Mouse (Mus musculus) heart, embryonic 13.5 days (tissue): ENCODE measurements around the gene Pirt. TPM values are rescaled to one million over a fixed set of nuclear protein-coding genes. Genes with fewer than 3 reads are reported as not detected.
A peak's percentile ranks its signal among the peaks of the same experiment; 100 is the strongest.

ENCODE experiments used
- ATAC-seq: fragments of 200-750 bp; cut with Nextera tagmentation; 2 replicates; pipeline ENCODE4 v1.8.0; 2017; ENCODE audit warnings: moderate TSS enrichment; ENCODE audit not compliant: insufficient number of reproducible peaks, low FRiP score, low TSS enrichment; ENCODE audit errors: extremely low read depth
- H3K27ac ChIP-seq: fragments of 300-500 bp; sonication (generic); replicated peaks from 2 replicates; pipeline ENCODE4 v1.5.1; 2015; ENCODE audit warnings: moderate library complexity, mild to moderate bottlenecking, inconsistent platforms
- H3K27me3 ChIP-seq: fragments of 300-500 bp; sonication (generic); replicated peaks from 2 replicates; pipeline ENCODE4 v1.6.1; 2015; ENCODE audit warnings: mild to moderate bottlenecking, inconsistent platforms
- H3K36me3 ChIP-seq: fragments of 300-500 bp; sonication (generic); 2 replicates; pipeline ENCODE4 v1.6.1; 2015; ENCODE audit warnings: mild to moderate bottlenecking, inconsistent platforms
- H3K4me1 ChIP-seq: fragments of 300-500 bp; sonication (generic); 2 replicates; pipeline ENCODE4 v1.6.1; 2015; ENCODE audit warnings: inconsistent platforms
- H3K4me2 ChIP-seq: fragments of 300-500 bp; sonication (generic); 2 replicates; pipeline ENCODE4 v1.6.1; 2015; ENCODE audit warnings: inconsistent platforms, mild to moderate bottlenecking, moderate library complexity
- H3K4me3 ChIP-seq: fragments of 300-500 bp; sonication (generic); 2 replicates; pipeline ENCODE4 v1.5.1; 2015; ENCODE audit warnings: moderate library complexity, mild to moderate bottlenecking, inconsistent platforms
- H3K9ac ChIP-seq: fragments of 300-500 bp; sonication (generic); 2 replicates; pipeline ENCODE4 v1.6.1; 2015; ENCODE audit warnings: inconsistent platforms, mild to moderate bottlenecking, moderate library complexity
- H3K9me3 ChIP-seq: fragments of 300-500 bp; sonication (generic); 2 replicates; pipeline ENCODE4 v1.6.1; 2016; ENCODE audit warnings: inconsistent platforms
- WGBS: fragments of 180-500 bp; shearing (Covaris S2); methylation state at CpG from one replicate; pipeline ENCODE4 v1.1.7; 2015; ENCODE audit warnings: mixed read lengths; 5-methylcytosine and 5-hydroxymethylcytosine counted together
- polyA plus RNA-seq: library from polyadenylated mRNA; unstranded; fragments of >200 nt; fragmentation: Nextera tagmentation; extraction: Ambion mirVana; gene quantifications from 2 replicates; pipeline ENCODE4 v1.2.1, GENCODE M21; 2015

Gene Pirt
- polyA plus RNA-seq, 1 experiment from 2014 or later: 9.2 TPM

DNA sequence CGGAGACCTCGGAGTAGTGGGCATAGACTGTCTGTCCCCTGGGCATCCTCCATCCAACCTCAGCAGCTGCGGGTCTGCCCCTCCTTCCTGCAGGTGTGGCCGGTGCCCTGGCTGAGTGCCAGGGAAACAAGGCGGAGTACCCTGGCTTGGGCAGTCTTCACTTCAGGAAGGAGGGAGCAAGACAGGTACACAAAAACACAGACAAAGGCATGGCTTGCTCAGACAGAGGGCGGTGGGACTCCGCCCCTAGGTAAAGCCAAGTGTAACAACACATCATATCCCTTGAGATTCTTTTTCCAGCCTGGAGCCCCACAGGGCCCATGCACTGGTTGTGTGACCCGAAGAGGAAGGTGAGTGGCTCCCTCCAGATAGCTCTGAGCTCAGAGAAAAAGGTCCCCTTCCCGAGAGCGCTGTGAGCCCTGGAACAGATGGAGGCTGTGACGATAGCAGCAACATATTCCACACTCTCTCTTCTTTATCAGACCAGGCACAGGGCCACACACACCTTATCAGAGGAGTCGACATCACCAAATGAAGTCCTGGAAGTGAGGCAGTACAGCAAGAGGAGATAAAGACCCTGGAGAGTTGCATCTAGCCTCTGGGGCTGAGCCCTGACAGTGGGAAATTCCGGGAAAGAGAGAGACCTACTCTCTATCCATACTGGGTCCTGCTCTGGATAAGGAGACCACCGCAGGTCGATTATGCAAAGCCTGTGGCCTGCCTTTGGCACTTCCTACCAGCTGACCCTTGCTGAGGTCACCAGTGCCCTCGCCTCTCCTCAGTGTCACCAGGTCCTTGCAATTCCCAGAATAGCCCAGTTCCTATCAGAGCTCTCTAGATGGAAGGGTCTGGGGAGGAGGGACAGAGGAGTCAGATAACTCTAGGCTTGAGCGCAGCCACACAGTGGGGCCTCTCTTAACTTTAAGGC lies 1.0 kb downstream of the Pirt start:
- 14% methylated on average over 17 of the region's 17 CpGs for WGBS
- Histone ChIP-seq H3K27me3 (peaks cover 41% of the 10 kb centered on the region), H3K36me3 (no peaks in the 10 kb centered on the region), H3K9me3 (no peaks in the 10 kb centered on the region), H3K27ac (peak overlapping the region; percentile 92), H3K9ac (peak overlapping the region; percentile 65), H3K4me3 (peak overlapping the region; percentile 43), H3K4me1 (peaks cover 46% of the 10 kb centered on the region), H3K4me2 (peak overlapping the region; percentile 66)
- ATAC-seq: peak; percentile 63; the same call in 1 of the 2 replicates

DNA sequence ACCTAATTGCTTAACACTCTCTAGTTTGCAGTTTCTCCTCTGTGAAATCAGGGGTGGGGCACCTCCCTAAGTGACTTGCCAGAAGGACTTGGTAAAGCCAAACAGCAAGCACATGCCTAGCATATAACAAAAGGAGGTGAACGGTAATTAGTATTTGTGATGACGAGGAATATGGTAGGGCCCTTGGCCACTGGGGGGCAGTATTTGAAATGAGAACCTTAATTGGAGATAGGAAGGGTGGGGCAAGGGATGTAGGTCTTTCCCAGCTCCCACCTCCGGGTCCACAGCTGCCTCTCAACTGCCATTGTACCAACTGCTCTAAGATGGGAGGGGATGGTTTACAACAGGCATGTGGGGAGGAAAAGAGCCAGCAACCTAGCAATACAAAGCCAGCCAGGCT lies 2.5 kb downstream of the Pirt start:
- WGBS: 29% methylated on average over 3 of the region's 3 CpGs
- Histone ChIP-seq H3K27ac (no peak overlapping the region), H3K4me2 (peak overlapping the region; percentile 66), H3K27me3 (peaks cover 35% of the 10 kb centered on the region), H3K4me1 (peaks cover 46% of the 10 kb centered on the region), H3K36me3 (no peaks in the 10 kb centered on the region), H3K9ac (no peak overlapping the region; the same call in 1 of the 2 replicates), H3K4me3 (no peak overlapping the region), H3K9me3 (no peaks in the 10 kb centered on the region)
- ATAC-seq: no peak

DNA sequence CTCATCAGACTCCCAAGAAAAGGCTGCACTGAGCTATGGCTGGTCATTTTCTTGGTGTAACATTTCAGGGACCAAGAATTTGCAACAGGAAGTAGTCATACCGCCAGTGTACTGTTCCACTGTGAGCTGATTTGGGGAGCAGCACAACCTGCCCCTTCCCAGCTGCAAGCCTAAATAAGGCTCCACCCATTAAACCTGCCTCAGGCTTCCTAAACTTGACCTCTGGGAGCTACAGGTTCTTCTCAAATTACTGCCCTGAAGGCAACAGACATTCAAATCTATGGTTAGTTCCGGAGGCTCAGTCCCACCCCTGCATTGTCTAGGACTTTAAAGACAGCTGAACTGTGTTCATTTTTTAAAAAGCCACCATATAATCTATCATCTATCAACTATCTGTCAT lies 8.2 kb downstream of the Pirt start:
- Histone ChIP-seq H3K36me3 (no peaks in the 10 kb centered on the region), H3K27me3 (peaks cover 43% of the 10 kb centered on the region), H3K9ac (no peak overlapping the region), H3K27ac (no peak overlapping the region), H3K4me1 (peaks cover 5% of the 10 kb centered on the region), H3K9me3 (no peaks in the 10 kb centered on the region), H3K4me2 (no peak overlapping the region), H3K4me3 (no peak overlapping the region)
- ATAC-seq: no peak
- WGBS: 67% methylated on average over 2 of the region's 2 CpGs

- Histone ChIP-seq H3K36me3 (peaks cover 15% of the 10 kb centered on the region), H3K4me3 (no peak overlapping the region), H3K27ac (no peak overlapping the region), H3K4me2 (no peak overlapping the region), H3K9ac (no peak overlapping the region), H3K4me1 (no peaks in the 10 kb centered on the region), H3K27me3 (peaks cover 34% of the 10 kb centered on the region), H3K9me3 (no peaks in the 10 kb centered on the region)
- no peak for ATAC-seq
- WGBS: 78% methylated on average over 11 of the region's 11 CpGs
Observed at GRCm38 (mm10) chr11:66924095-66924823, 12.5 kb downstream of the Pirt start.

DNA sequence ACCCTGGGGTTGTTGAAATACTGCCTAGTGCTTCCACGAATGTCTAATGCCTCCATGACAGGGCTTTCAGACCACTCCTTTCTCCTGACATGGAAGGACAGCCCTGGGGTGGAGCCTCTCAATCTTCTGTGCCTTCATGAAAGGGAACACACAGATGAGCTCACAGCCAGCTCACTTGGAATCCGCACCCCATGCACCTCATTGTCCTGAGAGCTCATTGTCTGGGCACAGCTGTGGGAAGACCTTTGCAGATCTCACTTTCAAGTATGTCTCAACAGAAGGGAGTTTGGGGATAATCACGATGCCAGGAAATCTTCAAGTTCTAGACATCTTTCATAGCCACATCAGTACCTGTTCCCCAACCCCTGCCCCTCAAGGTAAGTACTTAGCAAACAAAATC lies 16.5 kb downstream of the Pirt start:
- ATAC-seq: no peak

GRCm38 (mm10) chr11:66932827-66933599 lies 21.2 kb downstream of the Pirt start:
- Histone ChIP-seq H3K36me3 (no peaks in the 10 kb centered on the region), H3K9me3 (no peaks in the 10 kb centered on the region), H3K4me3 (no peak overlapping the region), H3K4me1 (no peaks in the 10 kb centered on the region), H3K27ac (no peak overlapping the region), H3K9ac (no peak overlapping the region), H3K4me2 (no peak overlapping the region), H3K27me3 (no peaks in the 10 kb centered on the region; the same call in 1 of the 2 replicates)
- ATAC-seq: no peak
- 72% methylated on average over 9 of the region's 9 CpGs for WGBS

More for the DNA sequence above, 16.5 kb downstream of the Pirt start:
- Histone ChIP-seq H3K36me3 (peaks cover 15% of the 10 kb centered on the region), H3K4me2 (no peak overlapping the region), H3K4me1 (no peaks in the 10 kb centered on the region), H3K9ac (no peak overlapping the region), H3K4me3 (no peak overlapping the region), H3K27ac (no peak overlapping the region), H3K27me3 (peaks cover 14% of the 10 kb centered on the region), H3K9me3 (no peaks in the 10 kb centered on the region)
- 62% methylated on average over 3 of the region's 3 CpGs for WGBS

- H3K9me3 ChIP-seq: no peaks in the 10 kb centered on the region
- H3K4me1 ChIP-seq: no peaks in the 10 kb centered on the region
- H3K27ac ChIP-seq: no peak overlapping the region
- H3K27me3 ChIP-seq: no peaks in the 10 kb centered on the region; the same call in 1 of the 2 replicates
- H3K4me2 ChIP-seq: no peak overlapping the region
- 69% methylated on average over 7 of the region's 7 CpGs for WGBS
- H3K4me3 ChIP-seq: no peak overlapping the region
- no peak overlapping the region for H3K9ac ChIP-seq
- ATAC-seq: no peak
- H3K36me3 ChIP-seq: no peaks in the 10 kb centered on the region
Observed at GRCm38 (mm10) chr11:66934428-66935173, 22.8 kb downstream of the Pirt start.

DNA sequence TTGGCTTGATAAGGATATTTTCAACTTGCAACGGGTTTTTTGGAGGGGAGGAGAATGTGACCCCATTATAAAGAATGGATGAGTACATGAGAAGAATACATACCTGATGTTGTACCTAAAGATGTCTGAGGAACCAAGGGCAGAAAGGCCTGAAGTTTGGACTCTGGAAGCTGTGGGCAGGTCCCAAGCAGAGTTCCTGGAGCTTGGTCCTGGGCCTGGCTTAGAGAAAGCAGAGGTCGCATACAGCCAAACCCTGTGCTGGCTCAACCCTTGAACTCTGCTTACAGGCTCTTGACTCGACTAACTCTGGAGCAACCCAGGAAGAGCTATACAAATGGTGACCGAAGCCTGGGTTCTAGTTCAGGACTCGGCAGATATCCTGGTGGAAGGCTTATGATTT lies 30.2 kb downstream of the Pirt start:
- no peaks in the 10 kb centered on the region for H3K4me1 ChIP-seq
- no peak overlapping the region for H3K27ac ChIP-seq
- ATAC-seq: no peak
- H3K4me3 ChIP-seq: no peak overlapping the region
- H3K36me3 ChIP-seq: no peaks in the 10 kb centered on the region
- 83% methylated on average over 5 of the region's 5 CpGs for WGBS
- no peaks in the 10 kb centered on the region for H3K9me3 ChIP-seq
- H3K4me2 ChIP-seq: no peak overlapping the region
- H3K27me3 ChIP-seq: no peaks in the 10 kb centered on the region
- no peak overlapping the region for H3K9ac ChIP-seq

- no peak overlapping the region for H3K4me3 ChIP-seq
- H3K4me2 ChIP-seq: no peak overlapping the region
- H3K36me3 ChIP-seq: no peaks in the 10 kb centered on the region
- H3K4me1 ChIP-seq: no peaks in the 10 kb centered on the region
- H3K27me3 ChIP-seq: no peaks in the 10 kb centered on the region
- H3K9ac ChIP-seq: no peak overlapping the region
- ATAC-seq: no peak
- no peak overlapping the region for H3K27ac ChIP-seq
- 0 out of 2 replicates have a peak, but pooled peaks cover 2% of the 10 kb centered on the region for H3K9me3 ChIP-seq
- WGBS: 56% methylated on average over 2 of the region's 2 CpGs
Observed at GRCm38 (mm10) chr11:66945224-66945767, 33.5 kb downstream of the Pirt start.

DNA sequence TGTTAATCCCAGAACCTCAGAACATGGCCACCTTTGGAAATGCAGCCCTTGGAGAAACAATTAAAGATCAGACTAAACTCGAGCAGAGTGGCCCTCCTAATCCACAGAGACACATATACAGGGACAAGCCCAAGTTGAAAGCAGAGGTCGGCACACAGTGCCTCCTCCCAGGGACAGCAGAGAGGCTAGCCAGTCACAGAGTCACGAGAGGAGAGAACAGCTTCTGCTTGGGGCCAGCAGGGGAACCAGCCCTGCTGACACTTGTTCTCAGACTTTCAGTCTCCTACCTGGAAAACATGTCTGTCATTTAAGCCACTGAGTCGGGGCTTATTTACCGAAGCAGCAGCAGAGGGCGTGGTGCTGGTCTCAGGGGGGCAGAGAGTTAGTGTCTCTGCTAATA lies 34.7 kb downstream of the Pirt start:
- H3K9ac ChIP-seq: no peak overlapping the region
- no peaks in the 10 kb centered on the region for H3K27me3 ChIP-seq
- ATAC-seq: no peak
- WGBS: 50% methylated on average over 6 of the region's 6 CpGs
- H3K27ac ChIP-seq: no peak overlapping the region
- H3K4me3 ChIP-seq: no peak overlapping the region
- H3K36me3 ChIP-seq: no peaks in the 10 kb centered on the region
- 0 out of 2 replicates have a peak, but pooled peaks cover 2% of the 10 kb centered on the region for H3K9me3 ChIP-seq
- H3K4me2 ChIP-seq: no peak overlapping the region
- no peaks in the 10 kb centered on the region for H3K4me1 ChIP-seq
